Mouse (Mus musculus) neural tube, embryonic 14.5 days (tissue): Measurements from ENCODE around the gene Borcs7. TPM values are rescaled to one million over a fixed set of nuclear protein-coding genes. Genes with fewer than 3 reads are reported as not detected.

Source experiments
- ATAC-seq: fragments of 200-750 bp; cut with Nextera tagmentation; 2 replicates; pipeline ENCODE4 v1.8.0; 2017; ENCODE audit warnings: low read depth, mild to moderate bottlenecking, moderate TSS enrichment, moderate library complexity
- H3K27ac ChIP-seq: fragments of 300-500 bp; sonication (generic); 2 replicates; pipeline ENCODE4 v1.5.1; 2014; ENCODE audit warnings: low read depth, mild to moderate bottlenecking, control low read depth, low read length, moderate library complexity, mixed read lengths
- H3K27me3 ChIP-seq: fragments of 300-500 bp; sonication (generic); 2 replicates; pipeline ENCODE4 v1.6.1; 2014; ENCODE audit warnings: low read length; ENCODE audit not compliant: control insufficient read depth, insufficient read depth
- H3K36me3 ChIP-seq: fragments of 300-500 bp; sonication (generic); 2 replicates; pipeline ENCODE4 v1.6.1; 2014; ENCODE audit warnings: low read length, mixed read lengths; ENCODE audit not compliant: control insufficient read depth, insufficient read depth
- H3K4me1 ChIP-seq: fragments of 300-500 bp; sonication (generic); 2 replicates; pipeline ENCODE4 v1.6.1; 2014; ENCODE audit warnings: low read length; ENCODE audit not compliant: control insufficient read depth, insufficient read depth
- H3K4me2 ChIP-seq: fragments of 300-500 bp; sonication (generic); 2 replicates; pipeline ENCODE4 v1.6.1; 2014; ENCODE audit warnings: mild to moderate bottlenecking, low read depth, low read length, control low read depth
- H3K4me3 ChIP-seq: fragments of 300-500 bp; sonication (generic); 2 replicates; pipeline ENCODE4 v1.5.1; 2014; ENCODE audit warnings: low read depth, low read length, control low read depth, mixed read lengths
- H3K9ac ChIP-seq: fragments of 300-500 bp; sonication (generic); replicated peaks from 2 replicates; pipeline ENCODE4 v1.6.1; 2014; ENCODE audit warnings: low read depth, mild to moderate bottlenecking, control low read depth, low read length, mixed read lengths
- H3K9me3 ChIP-seq: fragments of 300-500 bp; sonication (generic); 2 replicates; pipeline ENCODE4 v1.6.1; 2016; ENCODE audit warnings: low read length; ENCODE audit not compliant: control insufficient read depth
- WGBS: fragments of 180-500 bp; shearing (Covaris S2); extraction: QIAGEN DNeasy Blood & Tissue Kit; methylation state at CpG from one replicate; pipeline ENCODE4 v1.1.7; 2014; 5-methylcytosine and 5-hydroxymethylcytosine counted together
- polyA plus RNA-seq: library from polyadenylated mRNA; unstranded; fragments of >200 nt; fragmentation: Nextera tagmentation; extraction: Ambion mirVana; gene quantifications from 2 replicates; pipeline ENCODE4 v1.2.1, GENCODE M21; 2014

Gene Borcs7
- 27.2 and 28.2 TPM in 2 replicates for polyA plus RNA-seq

DNA sequence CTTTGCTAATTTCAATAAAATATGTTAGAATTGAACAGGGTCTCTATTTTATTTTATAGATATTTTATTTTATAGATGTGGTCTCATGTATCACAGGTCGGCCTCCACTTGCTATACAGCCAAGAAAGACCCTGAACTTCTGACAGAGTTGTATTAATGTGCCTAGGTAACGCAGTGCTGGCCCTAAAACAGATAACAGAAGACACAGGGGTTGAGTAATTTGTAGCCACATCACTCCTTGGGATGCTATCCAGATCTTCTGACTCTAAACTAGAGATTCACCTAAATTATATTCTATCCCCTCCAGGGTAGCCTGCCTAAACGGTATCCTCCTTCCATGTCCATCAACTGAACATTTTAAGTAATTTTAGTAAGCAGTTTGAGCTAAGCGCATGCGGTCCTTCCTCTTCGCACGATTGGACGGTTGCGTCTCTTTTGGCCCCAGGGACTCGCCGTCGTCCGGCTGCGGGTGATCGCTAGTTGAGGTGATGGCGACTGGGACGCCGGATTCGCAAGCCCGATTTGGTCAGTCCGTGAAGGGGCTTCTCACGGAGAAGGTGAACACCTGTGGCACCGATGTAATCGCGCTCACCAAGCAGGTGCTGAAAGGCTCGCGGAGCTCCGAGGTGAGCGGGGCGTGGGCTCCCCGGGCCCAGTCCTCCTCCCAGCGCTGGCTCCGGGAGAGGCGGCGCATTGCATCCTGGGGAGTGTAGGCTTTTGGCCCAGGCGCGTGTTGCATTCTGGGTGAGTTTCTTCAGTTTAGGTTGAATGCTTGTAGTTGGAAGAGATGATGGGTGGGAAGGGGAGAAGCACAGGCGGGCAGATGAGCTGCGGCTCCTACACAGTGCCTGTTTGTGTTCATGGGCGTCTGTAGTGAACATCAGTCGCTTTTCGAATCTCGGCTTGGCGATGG lies at the start of gene Borcs7:
Gene Borcs7, plus strand, starts transcription at position 447 of the 913 bp plus-strand sequence.
- ATAC-seq, result peak; percentile 94
- H3K36me3 ChIP-seq, result no peaks in the 10 kb centered on the region
- peak within 1 kb of the TSS; percentile 82 for H3K27ac ChIP-seq
- no peaks in the 10 kb centered on the region; the same call in 1 of the 2 replicates for H3K4me1 ChIP-seq
- no peaks in the 10 kb centered on the region for H3K9me3 ChIP-seq
- 2% methylated on average over 44 of the region's 44 CpGs for WGBS
- H3K9ac ChIP-seq, result peak within 1 kb of the TSS; percentile 88
- H3K4me2 ChIP-seq, result peak within 1 kb of the TSS; percentile 47
- H3K27me3 ChIP-seq, result no peaks in the 10 kb centered on the region
- peak within 1 kb of the TSS; percentile 69 for H3K4me3 ChIP-seq

- H3K9me3 ChIP-seq, result no peaks in the 10 kb centered on the region
- H3K27ac ChIP-seq, result no peak overlapping the region
- WGBS, result 93% methylated on average over 8 of the region's 8 CpGs
- H3K9ac ChIP-seq, result no peak overlapping the region
- no peak overlapping the region for H3K4me2 ChIP-seq
- H3K36me3 ChIP-seq, result no peaks in the 10 kb centered on the region
- ATAC-seq, result no peak
- peaks cover 29% of the 10 kb centered on the region for H3K4me1 ChIP-seq
- H3K4me3 ChIP-seq, result no peak overlapping the region
- H3K27me3 ChIP-seq, result no peaks in the 10 kb centered on the region
These were observed 48.9 kb upstream of the Borcs7 start for GRCm38 (mm10) chr19:46640780-46641179.

DNA sequence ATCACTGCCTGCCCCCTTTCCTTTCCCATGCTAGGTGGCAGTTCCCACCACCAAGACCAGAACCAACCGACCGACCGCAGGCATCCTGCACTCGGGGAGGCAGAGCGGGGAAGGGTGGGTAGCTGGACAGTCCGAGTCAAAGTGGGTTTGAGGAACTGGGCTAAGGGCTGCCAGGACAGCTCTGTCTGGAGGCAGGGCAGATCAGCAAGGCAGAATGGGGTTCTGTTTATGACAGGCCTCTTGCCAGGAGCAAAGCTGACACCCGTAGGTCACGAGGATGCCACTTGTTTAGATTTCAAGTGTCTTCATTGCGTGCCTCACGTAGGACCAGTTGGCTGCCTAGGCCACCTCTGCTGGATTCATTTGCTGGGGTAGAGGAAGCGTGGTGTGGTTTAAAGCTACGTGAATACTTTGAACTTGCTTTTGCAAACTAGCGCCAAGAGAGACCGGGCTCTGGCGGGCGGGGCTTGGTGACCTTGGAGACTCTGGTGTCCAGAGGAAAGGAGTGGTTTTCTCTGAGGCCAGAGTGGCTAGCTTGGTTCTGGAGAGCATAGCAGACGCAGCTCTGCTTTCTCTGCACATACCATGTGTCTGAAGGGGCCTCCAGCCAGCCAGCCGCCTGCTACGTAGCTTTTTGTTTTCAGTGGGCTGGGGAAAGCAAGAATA lies 48.2 kb upstream of the Borcs7 start:
- H3K36me3 ChIP-seq, result no peaks in the 10 kb centered on the region
- WGBS, result 57% methylated on average over 19 of the region's 19 CpGs
- H3K4me1 ChIP-seq, result peaks cover 29% of the 10 kb centered on the region
- no peak for ATAC-seq
- H3K27ac ChIP-seq, result peak overlapping the region; percentile 48; the same call in 1 of the 2 replicates
- no peak overlapping the region for H3K4me3 ChIP-seq
- 0 out of 2 replicates have a peak overlapping the region, but pooled peaks have one; percentile 16 for H3K9ac ChIP-seq
- H3K9me3 ChIP-seq, result no peaks in the 10 kb centered on the region
- H3K27me3 ChIP-seq, result no peaks in the 10 kb centered on the region
- no peak overlapping the region for H3K4me2 ChIP-seq

DNA sequence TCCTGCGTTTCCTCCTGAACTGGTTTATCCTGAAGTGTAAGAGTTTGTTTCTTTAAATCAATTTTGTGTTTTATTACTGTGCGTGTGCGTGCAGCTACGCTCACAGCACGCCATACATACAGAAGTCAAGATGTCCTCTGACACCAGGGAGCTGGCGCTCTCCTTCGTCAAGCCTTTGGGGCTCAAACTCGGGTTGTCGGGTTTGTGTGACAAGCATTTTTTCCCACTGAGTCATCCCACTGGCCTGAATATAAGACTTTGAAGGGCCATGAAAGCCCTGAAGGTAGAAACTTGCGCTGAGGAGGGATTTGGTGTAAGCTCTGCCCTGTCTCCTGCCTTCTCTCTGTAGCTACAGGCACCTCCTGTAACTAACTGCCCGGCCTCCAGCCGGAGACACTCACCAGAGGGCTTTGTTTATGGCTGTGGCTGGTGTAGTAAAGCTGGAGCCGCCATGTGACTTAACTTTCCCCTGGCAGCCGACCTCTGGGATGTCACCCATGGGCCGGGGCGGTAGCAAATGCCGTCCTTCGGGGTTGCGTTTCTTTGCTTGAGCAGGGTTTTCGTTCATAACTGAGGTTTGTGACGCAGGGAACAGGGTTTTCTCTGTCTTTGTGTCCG lies 47.5 kb upstream of the Borcs7 start:
- Histone ChIP-seq H3K4me3 (no peak overlapping the region), H3K36me3 (no peaks in the 10 kb centered on the region), H3K4me1 (peaks cover 29% of the 10 kb centered on the region), H3K9ac (no peak overlapping the region), H3K9me3 (no peaks in the 10 kb centered on the region), H3K27me3 (no peaks in the 10 kb centered on the region), H3K4me2 (no peak overlapping the region), H3K27ac (peak overlapping the region; percentile 48; the same call in 1 of the 2 replicates)
- ATAC-seq, result no peak
- WGBS, result 56% methylated on average over 22 of the region's 22 CpGs

GRCm38 (mm10) chr19:46643236-46643635 lies 46.5 kb upstream of the Borcs7 start:
- peaks cover 29% of the 10 kb centered on the region for H3K4me1 ChIP-seq
- H3K4me3 ChIP-seq, result no peak overlapping the region
- no peak for ATAC-seq
- 78% methylated on average over 5 of the region's 5 CpGs for WGBS
- H3K9ac ChIP-seq, result no peak overlapping the region
- H3K36me3 ChIP-seq, result no peaks in the 10 kb centered on the region
- no peak overlapping the region for H3K4me2 ChIP-seq
- no peak overlapping the region for H3K27ac ChIP-seq
- H3K9me3 ChIP-seq, result no peaks in the 10 kb centered on the region
- no peaks in the 10 kb centered on the region for H3K27me3 ChIP-seq

- Histone ChIP-seq H3K9me3 (no peaks in the 10 kb centered on the region), H3K4me2 (no peak overlapping the region), H3K36me3 (no peaks in the 10 kb centered on the region), H3K4me1 (peaks cover 29% of the 10 kb centered on the region), H3K27me3 (no peaks in the 10 kb centered on the region), H3K27ac (peak overlapping the region; percentile 35; the same call in 1 of the 2 replicates), H3K4me3 (no peak overlapping the region), H3K9ac (no peak overlapping the region)
- WGBS, result 81% methylated on average over 10 of the region's 10 CpGs
- no peak for ATAC-seq
These were observed 45.3 kb upstream of the Borcs7 start for GRCm38 (mm10) chr19:46644343-46644792.

DNA sequence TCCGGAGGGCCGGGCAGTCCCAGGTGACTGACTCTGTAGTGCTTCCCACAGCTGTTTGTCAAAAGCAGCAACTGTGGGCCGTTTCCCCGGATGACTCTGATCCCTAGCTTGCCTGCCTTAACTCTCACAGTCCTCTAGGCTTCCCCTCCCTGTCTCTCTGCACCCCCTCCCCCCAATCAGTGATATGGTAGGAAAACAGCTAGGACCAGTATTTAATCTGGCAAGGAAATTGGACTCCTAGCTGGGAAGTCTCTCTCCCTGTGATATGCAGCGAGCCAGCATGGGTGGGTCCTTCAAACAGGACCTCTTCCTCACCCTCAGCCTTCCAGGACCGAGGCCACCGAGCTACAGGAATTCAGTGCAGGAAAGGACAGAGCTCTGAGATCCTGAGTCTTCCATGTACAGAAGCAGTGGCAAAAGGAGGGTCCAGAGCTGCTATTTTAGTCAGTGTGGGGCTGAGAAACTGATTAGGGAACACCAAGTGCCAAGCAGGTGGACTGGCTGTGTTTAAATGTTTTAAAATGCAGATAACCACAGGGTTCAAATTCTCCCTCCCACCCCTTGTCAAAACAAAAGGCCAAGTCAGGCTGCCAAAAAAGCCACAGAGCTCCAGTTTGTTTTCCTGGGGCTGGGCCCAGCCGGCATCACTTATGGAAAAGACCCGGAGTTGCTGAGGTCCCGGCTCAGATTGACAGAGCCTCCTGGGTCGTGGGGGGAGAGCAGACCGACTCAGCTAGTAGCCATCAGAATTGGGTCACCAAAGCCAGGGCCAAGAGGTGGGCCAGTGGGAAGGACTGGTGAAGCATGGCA lies 44.7 kb upstream of the Borcs7 start:
- Histone ChIP-seq H3K9ac (no peak overlapping the region), H3K27ac (peak overlapping the region; percentile 35; the same call in 1 of the 2 replicates), H3K27me3 (no peaks in the 10 kb centered on the region), H3K9me3 (no peaks in the 10 kb centered on the region), H3K4me2 (no peak overlapping the region), H3K4me3 (no peak overlapping the region), H3K36me3 (no peaks in the 10 kb centered on the region), H3K4me1 (peaks cover 29% of the 10 kb centered on the region)
- WGBS, result 46% methylated on average over 12 of the region's 12 CpGs
- ATAC-seq, result no peak

GRCm38 (mm10) chr19:46646041-46646481 lies 43.6 kb upstream of the Borcs7 start:
- no peak overlapping the region for H3K4me3 ChIP-seq
- no peaks in the 10 kb centered on the region for H3K27me3 ChIP-seq
- 79% methylated on average over 12 of the region's 12 CpGs for WGBS
- H3K36me3 ChIP-seq, result no peaks in the 10 kb centered on the region
- H3K4me1 ChIP-seq, result peaks cover 29% of the 10 kb centered on the region
- no peak overlapping the region for H3K9ac ChIP-seq
- ATAC-seq, result no peak
- H3K27ac ChIP-seq, result no peak overlapping the region; the same call in 1 of the 2 replicates
- no peaks in the 10 kb centered on the region for H3K9me3 ChIP-seq
- no peak overlapping the region for H3K4me2 ChIP-seq
